Mouse (Mus musculus): ENCODE measurements around the gene Ric8a.

DNA sequence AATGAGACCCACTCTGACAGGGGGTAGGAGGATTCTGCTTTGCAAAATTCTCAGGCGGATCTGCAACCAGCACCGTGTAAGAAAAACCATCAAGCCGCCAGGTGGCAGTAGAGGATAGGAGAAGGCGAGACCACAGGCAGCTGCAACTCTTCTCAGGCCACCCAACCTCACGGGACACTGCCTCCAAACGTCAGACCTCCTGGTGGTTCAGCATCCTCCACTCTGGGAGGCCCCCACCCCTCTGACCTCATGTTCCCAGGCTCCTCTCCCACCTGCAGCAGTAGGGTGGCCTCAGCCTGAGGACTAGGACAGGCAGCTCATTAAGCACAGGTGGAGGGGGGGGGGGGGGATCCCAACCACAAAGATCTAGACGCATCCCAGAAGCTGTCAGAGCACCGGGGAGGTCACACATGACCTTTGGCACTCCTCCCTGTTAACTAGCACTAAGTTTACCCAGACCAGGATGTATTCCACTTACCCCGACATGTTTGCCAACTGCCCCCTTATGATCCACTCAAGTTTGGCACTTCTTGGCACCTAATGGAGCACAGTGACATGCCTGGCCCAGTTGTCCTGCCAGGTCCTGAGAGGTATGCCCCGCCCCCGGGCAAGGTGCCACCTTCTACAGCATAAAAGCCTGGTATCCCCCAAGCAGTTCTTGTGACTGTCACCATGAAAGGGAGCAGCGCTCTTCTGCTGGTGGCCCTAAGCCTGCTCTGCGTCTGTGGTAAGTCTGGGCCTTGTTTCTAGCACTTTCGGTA is 11.7 kb upstream of the Ric8a start, which contains the start of gene Scgb1c1:
- TF ChIP-seq CTCF (IDR thresholded peaks at IDR 0.05; ENCODE audit: borderline replicate concordance, extremely low read depth, insufficient read depth, insufficient read length), result peak; percentile 88
- TF ChIP-seq POLR2A (IDR thresholded peaks at IDR 0.05; ENCODE audit: borderline replicate concordance, extremely low read depth, insufficient read depth, insufficient read length, poor library complexity, severe bottlenecking), result no peak
